Mouse (Mus musculus) adrenal gland, adult 2 months (tissue): Measurements from ENCODE around the gene Ahdc1. TPM values are rescaled to one million over a fixed set of nuclear protein-coding genes. Genes with fewer than 3 reads are reported as not detected.
A peak's percentile ranks its signal among the peaks of the same experiment; 100 is the strongest.

ENCODE experiments used
- DNase-seq: peaks from one replicate; pipeline ENCODE4 v3.0.0; 2021
- polyA plus RNA-seq: library from polyadenylated mRNA; depleted of rRNA; stranded (reverse); fragments of >200 nt; gene quantifications from 2 replicates; pipeline ENCODE4 v1.2.3, GENCODE M21; 2012
- total RNA-seq, 2 experiments: library from RNA; stranded (reverse); gene quantifications; 2 replicates each; pipeline ENCODE4 v1.2.3; 2021

Ahdc1 gene
- total and polyA plus RNA-seq, 3 experiments: 64.3 to 88.7 (median 88.3) TPM

DNA sequence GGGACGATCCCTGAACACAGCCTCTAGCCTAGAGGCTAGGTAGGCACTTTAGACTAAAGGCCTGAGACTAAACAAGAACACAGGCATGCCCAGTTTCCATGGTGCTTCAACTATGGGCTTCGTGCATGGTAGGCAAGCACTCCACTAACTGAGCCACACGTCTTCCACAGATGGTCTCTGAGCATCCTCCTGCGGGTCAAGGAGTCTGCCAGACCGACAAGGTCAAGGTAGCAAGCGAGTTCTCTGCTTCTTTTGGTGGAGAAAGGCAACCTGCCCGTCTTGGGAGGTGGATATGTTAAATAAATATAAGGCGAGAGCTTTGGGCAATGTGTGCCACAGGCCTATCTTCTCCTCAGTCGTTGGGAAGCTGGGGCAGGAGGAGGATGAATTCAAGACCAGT is 90.7 kb downstream of the Ahdc1 start:
- no peak for DNase-seq

GRCm38 (mm10) chr4:133103525-133104193 is 92.6 kb downstream of the Ahdc1 start:
- DNase-seq: no peak

DNA sequence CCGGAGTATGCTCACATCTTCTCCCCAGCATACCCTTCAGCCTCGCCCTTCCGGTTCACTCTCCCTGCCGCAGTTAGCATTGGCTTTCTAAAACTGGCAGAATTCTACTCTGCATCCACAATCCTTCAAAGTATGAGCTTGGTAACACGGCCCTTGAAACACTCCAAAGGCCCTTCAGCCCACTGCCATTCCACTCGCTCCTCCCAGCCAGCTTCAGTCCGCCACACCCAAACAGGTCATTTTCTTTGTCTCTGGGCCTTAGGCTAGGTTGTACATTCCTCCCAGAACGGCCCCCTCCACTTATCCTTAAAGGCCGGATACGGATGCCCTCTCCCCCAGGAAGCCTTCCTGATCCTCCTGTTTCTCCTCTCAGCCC is 93.1 kb downstream of the Ahdc1 start:
- no peak for DNase-seq

DNA sequence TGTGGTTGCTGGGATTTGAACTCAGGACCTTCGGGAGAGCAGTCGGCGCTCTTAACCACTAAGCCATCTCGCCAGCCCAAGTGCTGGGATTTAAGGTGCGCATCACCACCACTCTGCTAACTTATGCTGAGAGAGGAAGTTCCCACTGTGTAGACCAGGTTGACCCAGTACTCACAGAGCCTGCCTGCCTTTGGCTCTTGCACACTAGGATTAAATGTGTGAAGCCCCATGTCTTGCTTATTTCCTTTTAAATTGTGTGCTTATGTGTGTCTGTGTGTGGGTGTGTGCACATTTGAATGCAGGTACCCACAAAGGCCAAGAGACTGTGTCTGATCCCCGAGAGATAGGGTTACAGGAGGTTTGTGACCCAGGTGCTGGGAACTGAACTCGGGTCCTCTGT is 95.6 kb downstream of the Ahdc1 start:
- DNase-seq: no peak

- DNase-seq: peak; percentile 59
Measured at GRCm38 (mm10) chr4:133107788-133108281, 96.8 kb downstream of the Ahdc1 start.

DNA sequence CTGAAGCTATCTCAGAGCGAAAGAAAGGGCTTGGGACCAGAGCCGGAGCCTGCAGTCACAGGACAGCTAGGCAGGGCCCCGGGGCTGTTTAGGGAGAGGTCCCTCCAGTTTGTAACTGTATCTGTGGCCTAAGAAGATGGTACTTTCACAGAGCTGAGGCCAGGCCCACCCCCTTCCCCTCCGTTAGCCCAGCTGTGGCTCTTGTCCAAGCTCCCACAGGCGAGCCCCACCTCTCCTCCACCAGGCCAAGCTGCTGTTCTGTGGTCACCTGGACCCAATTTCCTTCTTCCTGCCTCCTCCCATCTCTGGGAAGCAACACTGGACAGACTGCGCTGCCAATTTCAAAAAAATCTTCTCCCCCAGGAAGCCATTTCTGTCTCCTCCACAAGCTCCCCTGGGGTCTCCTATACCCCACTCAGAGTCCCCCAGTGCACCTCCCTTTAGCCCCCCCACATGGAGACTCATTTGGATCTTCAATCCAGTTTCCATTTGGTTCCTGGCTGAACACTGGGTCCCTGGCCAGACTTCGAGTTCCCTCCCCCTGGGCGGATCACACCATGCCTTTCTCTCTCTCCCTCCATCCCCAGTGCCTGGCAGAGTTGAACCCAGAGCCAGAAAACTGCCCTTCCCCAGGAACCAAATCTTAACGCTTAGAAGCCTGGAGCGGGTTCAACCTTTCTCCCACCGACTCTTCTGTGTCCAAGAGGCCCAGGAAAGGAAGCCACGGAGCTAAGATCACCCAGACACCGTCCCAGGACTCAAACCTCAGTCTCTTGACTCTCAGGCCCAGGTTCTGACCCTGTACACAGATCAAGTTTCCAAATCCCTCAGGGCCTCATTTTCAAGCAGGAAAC is 97.6 kb downstream of the Ahdc1 start:
- no peak for DNase-seq

GRCm38 (mm10) chr4:133109335-133109801 is 98.3 kb downstream of the Ahdc1 start:
- DNase-seq: no peak

- no peak for DNase-seq
Measured at GRCm38 (mm10) chr4:133112175-133112838, 101.2 kb downstream of the Ahdc1 start.

GRCm38 (mm10) chr4:133113351-133113882 is 102.4 kb downstream of the Ahdc1 start:
- no peak for DNase-seq

- DNase-seq: no peak
Measured at GRCm38 (mm10) chr4:133114762-133115161, 103.7 kb downstream of the Ahdc1 start.

- DNase-seq: no peak
Measured at GRCm38 (mm10) chr4:133115721-133116429, 104.8 kb downstream of the Ahdc1 start.

- no peak for DNase-seq
Measured at GRCm38 (mm10) chr4:133116756-133117470, 105.9 kb downstream of the Ahdc1 start.

GRCm38 (mm10) chr4:133117556-133118411 is 106.7 kb downstream of the Ahdc1 start:
- peak; percentile 89 for DNase-seq

- peak; percentile 48 for DNase-seq
Measured at GRCm38 (mm10) chr4:133118775-133119375, 107.8 kb downstream of the Ahdc1 start.

- no peak for DNase-seq
Measured at GRCm38 (mm10) chr4:133119579-133119978, 108.5 kb downstream of the Ahdc1 start.

GRCm38 (mm10) chr4:133120833-133121321 is 109.8 kb downstream of the Ahdc1 start:
- no peak for DNase-seq

DNA sequence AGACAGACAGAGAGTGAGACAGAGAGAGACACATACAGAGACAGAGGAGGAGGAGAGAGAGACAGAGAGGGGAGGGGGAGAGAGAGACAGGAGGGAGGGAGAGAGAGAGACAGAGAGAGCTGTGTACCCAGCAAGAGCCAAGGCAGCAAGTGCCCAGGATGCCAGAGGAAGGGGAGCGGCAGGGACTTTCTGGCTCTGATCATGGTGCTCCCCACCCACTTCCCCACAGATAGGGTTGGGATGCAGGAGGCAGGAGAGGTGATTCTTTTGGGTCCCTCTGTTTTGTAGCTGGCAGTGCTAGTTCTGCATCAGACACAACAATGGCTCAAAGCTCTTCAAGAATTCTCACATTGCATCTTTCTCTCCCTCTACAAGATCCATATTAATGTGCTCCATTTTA is 110.4 kb downstream of the Ahdc1 start:
- no peak for DNase-seq

DNA sequence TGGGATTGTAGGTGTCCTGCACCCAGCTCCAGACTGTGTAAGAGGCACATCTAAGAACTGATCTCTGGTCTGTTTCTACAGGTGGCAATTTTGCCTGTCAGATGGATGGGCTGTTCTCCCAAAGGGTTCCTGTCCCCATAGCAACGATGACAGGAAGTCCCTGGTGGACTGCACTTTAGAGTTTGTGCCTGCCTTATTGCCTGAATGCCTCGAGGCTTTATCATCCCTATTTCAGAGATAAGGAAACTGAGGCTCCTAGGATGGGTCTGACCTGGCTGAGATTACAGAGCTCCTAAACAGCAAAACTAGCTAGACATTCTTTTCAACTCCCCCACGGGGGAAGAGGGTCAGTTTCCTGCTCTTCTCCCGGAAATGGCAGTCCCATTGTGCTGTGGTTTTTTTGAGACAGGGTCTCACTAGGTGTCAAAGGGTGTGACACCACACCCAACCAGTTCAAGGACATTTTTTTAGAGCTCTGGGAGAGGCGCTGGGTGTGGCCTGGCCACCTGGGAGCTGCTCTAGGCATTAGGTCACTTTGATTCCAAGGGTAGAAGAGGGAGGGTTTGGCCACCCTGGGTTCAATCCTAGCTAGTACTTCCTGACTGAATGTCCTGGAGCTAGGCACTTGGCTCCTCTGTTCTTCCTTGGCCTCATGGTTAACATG is 111.0 kb downstream of the Ahdc1 start:
- peak; percentile 30 for DNase-seq

DNA sequence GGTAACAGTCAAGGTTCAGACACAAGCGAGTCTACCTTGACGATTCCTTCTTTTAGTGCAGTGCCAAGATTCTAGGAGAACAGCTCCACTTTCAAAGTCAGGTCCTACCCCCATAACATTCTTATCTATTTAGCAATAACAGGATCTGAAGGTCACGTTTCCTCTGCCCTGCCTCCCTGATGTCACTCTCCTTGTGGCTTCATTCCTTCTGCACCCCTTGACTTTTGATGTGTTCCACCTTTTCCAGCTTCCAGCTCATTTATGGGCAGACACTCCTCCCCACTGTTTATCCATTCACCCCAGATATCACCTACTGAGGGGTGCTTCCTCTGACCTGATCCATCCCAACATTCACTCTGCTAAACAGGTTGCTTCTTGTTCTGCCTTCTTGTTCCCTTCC is 116.0 kb downstream of the Ahdc1 start:
- no peak for DNase-seq
